Mouse (Mus musculus) olfactory bulb, adult 2 months (tissue): ENCODE results near the gene Shroom3. TPM values are rescaled to one million over a fixed set of nuclear protein-coding genes. Genes with fewer than 3 reads are reported as not detected.
A peak's percentile ranks its signal among the peaks of the same experiment; 100 is the strongest.

Experiments
- H3K27ac ChIP-seq: fragments of 200-500 bp; 2 replicates; pipeline ENCODE4 v1.5.1; 2012; ENCODE audit warnings: low read depth, low read length; ENCODE audit not compliant: insufficient read depth
- H3K4me1 ChIP-seq: fragments of 200-500 bp; 2 replicates; pipeline ENCODE4 v1.6.1; 2012; ENCODE audit warnings: low read length; ENCODE audit not compliant: control insufficient read depth, insufficient read depth
- H3K4me3 ChIP-seq: fragments of 200-500 bp; 2 replicates; pipeline ENCODE4 v1.5.1; 2012; ENCODE audit warnings: mild to moderate bottlenecking, low read depth, low read length, moderate library complexity; ENCODE audit not compliant: insufficient read depth
- CTCF ChIP-seq: fragments of 200-500 bp; IDR thresholded peaks from 2 replicates; pipeline ENCODE4 v1.5.1; 2012; ENCODE audit warnings: low read depth, mild to moderate bottlenecking, low read length, moderate library complexity; ENCODE audit not compliant: insufficient read depth
- POLR2A ChIP-seq: fragments of 200-500 bp; IDR thresholded peaks from 2 replicates; pipeline ENCODE4 v1.6.1; 2012; ENCODE audit warnings: mild to moderate bottlenecking, low read depth, low read length, moderate library complexity; ENCODE audit not compliant: insufficient read depth
- WGBS: fragments of 180-500 bp; shearing (Covaris S2); methylation state at CpG from one replicate; pipeline ENCODE4 v1.1.7; 2018; 5-methylcytosine and 5-hydroxymethylcytosine counted together
- polyA plus RNA-seq: library from polyadenylated mRNA; stranded (reverse); fragments of >200 nt; gene quantifications from 2 replicates; pipeline ENCODE4 v1.2.4, GENCODE M21; 2012; ENCODE audit warnings: low replicate concordance; ENCODE audit not compliant: missing spikeins, insufficient read depth, insufficient read length

The Shroom3 gene
- polyA plus RNA-seq, 1 experiment, result not detected

- H3K4me3 ChIP-seq, result no peak overlapping the region
- 65% methylated on average over 5 of the region's 5 CpGs for WGBS
- H3K4me1 ChIP-seq, result peaks cover 13% of the 10 kb centered on the region
- TF ChIP-seq CTCF (no peak), POLR2A (no peak)
- no peak overlapping the region for H3K27ac ChIP-seq
Measured at GRCm38 (mm10) chr5:92997428-92998120, 314.3 kb downstream of the Shroom3 start.

GRCm38 (mm10) chr5:92998494-92999016 is 315.3 kb downstream of the Shroom3 start:
- no peak overlapping the region for H3K4me3 ChIP-seq
- H3K4me1 ChIP-seq, result peaks cover 13% of the 10 kb centered on the region
- 67% methylated on average over 5 of the region's 5 CpGs for WGBS
- no peak overlapping the region for H3K27ac ChIP-seq
- no peak for TF ChIP-seq POLR2A
- TF ChIP-seq CTCF, result no peak

- Histone ChIP-seq H3K4me3 (no peak overlapping the region), H3K27ac (no peak overlapping the region), H3K4me1 (peaks cover 13% of the 10 kb centered on the region)
- no peak for TF ChIP-seq POLR2A
- no peak for TF ChIP-seq CTCF
- WGBS, result 87% methylated on average over 6 of the region's 6 CpGs
Measured at GRCm38 (mm10) chr5:93000060-93000459, 316.8 kb downstream of the Shroom3 start.

DNA sequence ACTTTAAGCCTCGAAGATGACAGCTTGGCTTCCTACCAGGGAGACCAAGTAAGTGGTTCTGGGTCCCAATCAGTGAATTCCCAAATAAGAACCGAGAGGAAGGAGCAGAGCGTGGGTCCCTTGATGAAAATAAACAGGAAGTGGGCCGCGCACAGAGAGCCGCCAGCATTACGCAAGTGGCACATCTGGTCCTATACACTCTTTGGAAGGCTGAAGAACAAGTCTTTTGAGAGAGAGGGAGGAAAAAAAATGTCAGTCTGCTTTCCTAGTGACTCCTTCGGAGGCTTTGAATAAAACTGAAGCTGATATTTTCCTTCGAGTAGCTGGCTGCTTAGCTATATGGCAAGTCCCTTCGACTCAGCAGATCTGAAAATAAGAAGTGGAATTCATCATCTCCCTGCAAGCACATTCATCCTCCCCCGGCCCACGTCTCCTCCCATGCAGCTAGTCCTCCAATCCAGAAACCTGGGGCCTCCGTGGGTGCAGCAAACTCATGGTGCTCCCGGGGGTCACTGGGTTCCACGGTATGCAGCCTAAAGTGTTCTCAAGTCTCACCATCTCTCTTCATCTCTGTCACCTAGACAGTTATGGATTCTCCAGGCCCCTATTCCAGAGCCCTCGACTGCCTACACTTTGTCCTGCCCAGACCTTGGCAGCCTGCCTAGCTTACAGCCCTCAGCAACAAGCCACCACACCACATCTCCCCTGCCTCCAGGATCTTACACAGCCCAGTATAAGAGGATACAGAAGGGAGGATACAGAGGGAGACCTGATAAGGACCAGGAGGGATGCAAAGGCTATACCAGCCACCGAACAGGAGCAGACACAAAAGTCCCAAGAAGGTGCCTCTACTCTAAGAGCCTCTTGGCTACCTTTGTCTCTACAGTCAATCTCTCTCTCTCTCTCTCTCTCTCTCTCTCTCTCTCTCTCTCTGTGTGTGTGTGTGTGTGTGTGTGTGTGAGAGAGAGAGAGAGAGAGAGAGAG is 317.8 kb downstream of the Shroom3 start:
- WGBS, result 47% methylated on average over 17 of the region's 17 CpGs
- TF ChIP-seq POLR2A (no peak), CTCF (no peak)
- Histone ChIP-seq H3K4me1 (peaks cover 21% of the 10 kb centered on the region), H3K27ac (peak overlapping the region; percentile 38; the same call in 1 of the 2 replicates), H3K4me3 (no peak overlapping the region)

GRCm38 (mm10) chr5:93002615-93003014 is 319.4 kb downstream of the Shroom3 start:
- 71% methylated on average over 2 of the region's 2 CpGs for WGBS
- Histone ChIP-seq H3K4me1 (peaks cover 18% of the 10 kb centered on the region), H3K27ac (no peak overlapping the region), H3K4me3 (no peak overlapping the region)
- TF ChIP-seq POLR2A (no peak), CTCF (no peak)

GRCm38 (mm10) chr5:93005229-93005814 is 322.1 kb downstream of the Shroom3 start:
- TF ChIP-seq CTCF (no peak), POLR2A (no peak)

GRCm38 (mm10) chr5:93005815-93006341 is 322.6 kb downstream of the Shroom3 start:
- H3K4me3 ChIP-seq, result no peak overlapping the region
- no peak for TF ChIP-seq POLR2A
- no peak for TF ChIP-seq CTCF
- 52% methylated on average over 14 of the region's 14 CpGs for WGBS
- H3K27ac ChIP-seq, result no peak overlapping the region
- peaks cover 13% of the 10 kb centered on the region for H3K4me1 ChIP-seq

More at GRCm38 (mm10) chr5:93005229-93005814, 322.1 kb downstream of the Shroom3 start:
- H3K27ac ChIP-seq, result no peak overlapping the region
- peak overlapping the region; percentile 2; the same call in 1 of the 2 replicates for H3K4me3 ChIP-seq
- 13% methylated on average over 20 of the region's 20 CpGs for WGBS
- peaks cover 15% of the 10 kb centered on the region for H3K4me1 ChIP-seq

DNA sequence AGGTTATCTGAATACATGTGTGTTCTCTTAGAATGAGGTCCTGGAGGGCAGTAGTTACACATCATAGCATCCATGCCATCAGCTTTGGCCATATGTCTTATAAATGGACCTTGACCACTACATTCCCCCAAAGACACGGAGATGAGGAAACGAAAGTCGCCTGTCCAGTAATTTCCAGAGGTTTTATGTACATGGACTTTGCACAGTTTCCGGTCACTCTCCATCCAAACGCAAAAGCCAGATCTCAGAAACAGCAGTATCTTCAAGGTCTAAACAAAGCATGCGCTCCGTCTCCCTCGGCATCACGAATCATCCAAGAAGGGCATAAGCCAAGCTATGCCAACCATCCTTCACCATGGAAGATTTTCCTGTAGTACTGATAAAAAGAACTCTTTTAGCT is 325.0 kb downstream of the Shroom3 start:
- H3K4me1 ChIP-seq, result peaks cover 9% of the 10 kb centered on the region
- WGBS, result 97% methylated on average over 9 of the region's 9 CpGs
- TF ChIP-seq CTCF, result no peak
- TF ChIP-seq POLR2A, result no peak

More for the DNA sequence above, 325.0 kb downstream of the Shroom3 start:
- Histone ChIP-seq H3K27ac (no peak overlapping the region), H3K4me3 (no peak overlapping the region)

Other genes starting within 250 kb of the Shroom3 start
- gene Nup54, start 248.2 kb upstream of the Shroom3 start, polyA plus RNA-seq, result not detected in 2 replicates
- gene Scarb2, start 176.6 kb upstream of the Shroom3 start, polyA plus RNA-seq, result 78.7 and 130 TPM in 2 replicates
- not detected in 2 replicates for gene Fam47e, start 128.4 kb upstream of the Shroom3 start, polyA plus RNA-seq
- not detected in 2 replicates for gene Stbd1, start 80.4 kb upstream of the Shroom3 start, polyA plus RNA-seq
- gene Ccdc158, start 8.2 kb upstream of the Shroom3 start, polyA plus RNA-seq, result not detected in 2 replicates